ENCODE assay signal across 26 mouse cellular contexts in the genomic region with DNA sequence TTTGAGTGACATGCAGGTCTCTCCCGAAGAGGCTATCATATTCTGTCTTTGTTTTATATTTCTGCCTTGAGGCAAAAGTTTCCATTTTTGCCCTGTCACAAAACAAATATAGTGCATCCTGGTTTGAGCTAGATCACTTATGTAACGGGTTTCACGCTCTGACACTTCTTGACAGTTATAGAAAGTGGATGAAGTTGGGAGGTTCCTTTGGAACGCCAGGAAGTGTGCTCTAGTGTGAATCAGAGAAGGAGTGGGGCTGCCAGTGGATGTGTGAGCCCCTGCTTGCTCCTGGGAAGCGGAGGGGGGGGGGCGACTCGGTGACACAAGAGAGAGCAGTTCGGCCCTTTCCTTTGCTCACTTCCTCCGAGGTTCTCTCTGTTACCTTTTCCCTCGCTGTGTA. TPM values are rescaled to one million over a fixed set of nuclear protein-coding genes. Genes with fewer than 3 reads are reported as not detected.
DNase-seq lines count a peak whose midpoint lies in the region; ATAC-seq and TF ChIP-seq lines count a peak whose summit lies in the region.
"Had no signal": no experiment of that assay in that cellular context is flagged by ENCODE, and none has a peak within 500 bp of the region (broad histone marks: within the 10 kb centered on the region; RNA-seq: fewer than 3 reads in every experiment).

No protein-coding gene starts in this region.

- H3K27me3 ChIP-seq in forebrain, embryonic 11.5 days (ENCODE audit: control insufficient read depth, insufficient read depth, low read length) = no peaks in the 10 kb centered on the region
- no peaks in the 10 kb centered on the region for H3K27me3 ChIP-seq in forebrain, embryonic 14.5 days (replicated peaks; ENCODE audit: control insufficient read depth, insufficient read depth, low read length)
- H3K27me3 ChIP-seq in heart, embryonic 11.5 days (ENCODE audit: control insufficient read depth, insufficient read depth, low read length) = no peaks in the 10 kb centered on the region
- no peaks in the 10 kb centered on the region for H3K27me3 ChIP-seq in ES-Bruce4 (ENCODE audit: control insufficient read depth, insufficient read depth, low read length, poor library complexity, severe bottlenecking)
- H3K27me3 ChIP-seq: embryonic facial prominence, embryonic 13.5 days; forebrain, embryonic 13.5 days; hindbrain, embryonic 12.5 days had no signal

- H3K4me3 ChIP-seq in forebrain, embryonic 11.5 days (ENCODE audit: low read depth, low read length) = no peak overlapping the region
- H3K4me3 ChIP-seq in forebrain, embryonic 14.5 days (ENCODE audit: low read depth, low read length) = no peak overlapping the region
- H3K4me3 ChIP-seq in heart, embryonic 11.5 days (ENCODE audit: low read depth, low read length) = no peak overlapping the region
- H3K4me3 ChIP-seq in left cerebral cortex, adult 2 months = no peak overlapping the region
- peak overlapping the region; percentile 59 for H3K4me3 ChIP-seq in ES-Bruce4 (ENCODE audit: low read depth, low read length)
- H3K4me3 ChIP-seq: embryonic facial prominence, embryonic 13.5 days; forebrain, embryonic 13.5 days; hindbrain, embryonic 12.5 days had no signal

- no peak for TF ChIP-seq POLR2A in ES-Bruce4 (IDR thresholded peaks at IDR 0.05; ENCODE audit: insufficient read depth, low read length)

- no peak overlapping the region for H3K4me2 ChIP-seq in forebrain, embryonic 11.5 days (ENCODE audit: low read depth, low read length, severe bottlenecking)
- no peak overlapping the region for H3K4me2 ChIP-seq in forebrain, embryonic 14.5 days (ENCODE audit: low read length)
- peak overlapping the region; percentile 34 for H3K4me2 ChIP-seq in heart, embryonic 11.5 days
- H3K4me2 ChIP-seq: embryonic facial prominence, embryonic 13.5 days; forebrain, embryonic 13.5 days; hindbrain, embryonic 12.5 days had no signal

- H3K4me1 ChIP-seq in forebrain, embryonic 11.5 days (replicated peaks; ENCODE audit: control insufficient read depth, insufficient read depth, low read length) = no peaks in the 10 kb centered on the region
- H3K4me1 ChIP-seq in forebrain, embryonic 14.5 days (ENCODE audit: control insufficient read depth, insufficient read depth, low read length) = no peaks in the 10 kb centered on the region
- no peaks in the 10 kb centered on the region for H3K4me1 ChIP-seq in heart, embryonic 11.5 days (ENCODE audit: control insufficient read depth, insufficient read depth, low read length)
- peaks cover 6% of the 10 kb centered on the region for H3K4me1 ChIP-seq in ES-Bruce4 (ENCODE audit: control insufficient read depth, insufficient read depth, low read length)
- H3K4me1 ChIP-seq: embryonic facial prominence, embryonic 13.5 days; forebrain, embryonic 13.5 days; hindbrain, embryonic 12.5 days had no signal

- no peak for ATAC-seq in forebrain, embryonic 11.5 days (replicated peaks; ENCODE audit: low FRiP score)
- no peak for ATAC-seq in forebrain, embryonic 14.5 days
- ATAC-seq in heart, embryonic 11.5 days (replicated peaks; ENCODE audit: insufficient number of reproducible peaks, low FRiP score, low TSS enrichment) = no peak
- ATAC-seq: CD4-positive, CD25-positive, alpha-beta regulatory T cell, adult 4 months; forebrain, embryonic 13.5 days; hindbrain, embryonic 16.5 days; inflammation-experienced regulatory T-cells, adult 6 months; intestine, postnatal 0 days had no signal

- 76% methylated on average over 10 of the region's 10 CpGs for WGBS in forebrain, embryonic 11.5 days
- WGBS in forebrain, embryonic 14.5 days = 70% methylated on average over 10 of the region's 10 CpGs
- 58% methylated on average over 10 of the region's 10 CpGs for WGBS in heart, embryonic 11.5 days (ENCODE audit: insufficient replicate concordance)

- no peak overlapping the region for H3K9ac ChIP-seq in forebrain, embryonic 11.5 days (ENCODE audit: low read length)
- H3K9ac ChIP-seq in forebrain, embryonic 14.5 days (ENCODE audit: low read length) = no peak overlapping the region
- H3K9ac ChIP-seq in heart, embryonic 11.5 days (ENCODE audit: low read depth, low read length) = no peak overlapping the region
- peak overlapping the region; percentile 28 for H3K9ac ChIP-seq in ES-Bruce4 (ENCODE audit: low read depth, poor library complexity, severe bottlenecking)
- H3K9ac ChIP-seq: embryonic facial prominence, embryonic 13.5 days; forebrain, embryonic 13.5 days; hindbrain, embryonic 12.5 days had no signal

- no peak overlapping the region for H3K27ac ChIP-seq in forebrain, embryonic 11.5 days (ENCODE audit: low read depth, low read length)
- no peak overlapping the region for H3K27ac ChIP-seq in forebrain, embryonic 14.5 days (ENCODE audit: low read depth, low read length)
- no peak overlapping the region for H3K27ac ChIP-seq in heart, embryonic 11.5 days (ENCODE audit: low read depth, low read length)
- peak overlapping the region; percentile 77 for H3K27ac ChIP-seq in left cerebral cortex, adult 2 months
- H3K27ac ChIP-seq in ES-Bruce4 (ENCODE audit: insufficient read depth, low read length) = peak overlapping the region; percentile 37
- H3K27ac ChIP-seq: embryonic facial prominence, embryonic 13.5 days; forebrain, embryonic 13.5 days; hindbrain, embryonic 12.5 days had no signal

- TF ChIP-seq CTCF in left cerebral cortex, adult 2 months (IDR thresholded peaks at IDR 0.05) = no peak
- no peak for TF ChIP-seq CTCF in ES-Bruce4 (IDR thresholded peaks at IDR 0.05; ENCODE audit: low read depth, low read length)

- H3K36me3 ChIP-seq in forebrain, embryonic 11.5 days (ENCODE audit: control insufficient read depth, insufficient read depth, low read length) = no peaks in the 10 kb centered on the region
- no peaks in the 10 kb centered on the region for H3K36me3 ChIP-seq in forebrain, embryonic 14.5 days (ENCODE audit: control insufficient read depth, insufficient read depth, low read length)
- H3K36me3 ChIP-seq in heart, embryonic 11.5 days (ENCODE audit: control insufficient read depth, insufficient read depth, low read length) = no peaks in the 10 kb centered on the region
- no peaks in the 10 kb centered on the region for H3K36me3 ChIP-seq in ES-Bruce4 (ENCODE audit: control insufficient read depth, insufficient read depth, low read length, poor library complexity, severe bottlenecking)
- H3K36me3 ChIP-seq: embryonic facial prominence, embryonic 13.5 days; G1E; hindbrain, embryonic 12.5 days had no signal

- peak; percentile 41 for DNase-seq in forebrain, embryonic 11.5 days (ENCODE audit: low spot score)
- no peak for DNase-seq in forebrain, embryonic 14.5 days (ENCODE audit: low spot score)
- no peak for DNase-seq in heart, postnatal 36 days
- no peak for DNase-seq in left cerebral cortex, adult 2 months (ENCODE audit: extremely low spot score in 1 of 2, low spot score in 2 of 2)
- no peak for DNase-seq in left cerebral cortex, adult 18-20 months (ENCODE audit: low spot score in 2 of 2)
- DNase-seq in retina, embryonic 14.5 days (ENCODE audit: low spot score) = no peak
- DNase-seq: adrenal gland, adult 8-10 months; adrenal gland, postnatal 36 days; B cell, adult 2 months; cerebellum, adult 11 months; cerebellum, adult 9-10 months; gastrocnemius, postnatal 10 days; heart, postnatal 14 days; kidney, adult 8-10 months had no signal

- H3K9me3 ChIP-seq in forebrain, embryonic 11.5 days (ENCODE audit: control insufficient read depth, low read length) = no peaks in the 10 kb centered on the region
- H3K9me3 ChIP-seq in forebrain, embryonic 14.5 days (replicated peaks; ENCODE audit: control insufficient read depth, low read length) = no peaks in the 10 kb centered on the region
- no peaks in the 10 kb centered on the region for H3K9me3 ChIP-seq in heart, embryonic 11.5 days (replicated peaks; ENCODE audit: control insufficient read depth, low read length)
- no peaks in the 10 kb centered on the region for H3K9me3 ChIP-seq in ES-Bruce4 (replicated peaks; ENCODE audit: control insufficient read depth, insufficient read depth, low read length, poor library complexity, severe bottlenecking)
- H3K9me3 ChIP-seq: embryonic facial prominence, embryonic 13.5 days; forebrain, embryonic 13.5 days; G1E; hindbrain, embryonic 12.5 days had no signal

- no peak for TF ChIP-seq EP300 in ES-Bruce4 (IDR thresholded peaks at IDR 0.05; ENCODE audit: insufficient read depth, low read depth, low read length)

- intact Hi-C loops in heart, postnatal 36 days (cut with DNase I) = no loop called here
- intact Hi-C loops in left cerebral cortex, adult 2 months (cut with DNase I) = no loop called here

RNA-seq across cellular contexts. Expression of gene Lep, which starts 57.9 kb away (rescaled TPM):
- polyA plus RNA-seq in forebrain, embryonic 11.5 days (2014; fragmentation: Nextera tagmentation; extraction: Ambion mirVana) = not detected in 2 replicates
- not detected in 2 replicates for polyA plus RNA-seq in forebrain, embryonic 14.5 days (2014; fragmentation: Nextera tagmentation; extraction: Ambion mirVana)
- not detected in 2 replicates for polyA plus RNA-seq in heart, embryonic 11.5 days (2014; fragmentation: Nextera tagmentation; extraction: Ambion mirVana)
- total RNA-seq in heart, postnatal 36 days (2021) = under 1 TPM in 1 of 2 experiments, not detected in 1; 0.22 TPM
- not detected for total RNA-seq in left cerebral cortex, adult 2 months (2021)
- total RNA-seq in left cerebral cortex, adult 18-20 months (2021) = not detected
- not detected in 2 replicates for polyA plus RNA-seq in ES-Bruce4 (2011; ENCODE audit: insufficient read depth, insufficient read length, low read depth, missing spikeins)
- polyA plus RNA-seq: brain, embryonic 14.5 days; CD4-positive, CD25-positive, alpha-beta regulatory T cell, adult 4 months; cortical plate, adult 2 months; embryonic facial prominence, embryonic 13.5 days; forebrain, embryonic 13.5 days; G1E; hindbrain, embryonic 12.5 days; hindbrain, embryonic 16.5 days; inflammation-experienced regulatory T-cells, adult 6 months; intestine, postnatal 0 days had no signal

Comparison
In these comparisons a context has a peak if more than half of its experiments do, and no peak if none do; other contexts are left out.
1. H3K27ac ChIP-seq: peak in left cerebral cortex, adult 2 months (single experiment) and ES-Bruce4 (single experiment); none in forebrain, embryonic 11.5 days (single experiment), forebrain, embryonic 14.5 days (single experiment) and heart, embryonic 11.5 days (single experiment).